Comparison of ENCODE assay signal across 20 mouse cellular contexts in genomic region chr5:118452052-118452451, GRCm38 (mm10).
DNase-seq lines count a peak whose midpoint lies in the region; ATAC-seq and TF ChIP-seq lines count a peak whose summit lies in the region.
"Had no signal": no experiment of that assay in that cellular context is flagged by ENCODE, and none has a peak within 500 bp of the region (broad histone marks: within the 10 kb centered on the region; RNA-seq: fewer than 3 reads in every experiment).

No protein-coding gene starts in this region.

- H3K9ac ChIP-seq in limb, embryonic 15.5 days: no peak overlapping the region
- no peak overlapping the region for H3K9ac ChIP-seq in stomach, embryonic 15.5 days
- H3K9ac ChIP-seq in stomach, postnatal 0 days (ENCODE audit: low read length): no peak overlapping the region
- no peak overlapping the region for H3K9ac ChIP-seq in stomach, embryonic 16.5 days (ENCODE audit: low read length)
- H3K9ac ChIP-seq: embryonic facial prominence, embryonic 12.5 days; forebrain, embryonic 15.5 days; hindbrain, embryonic 12.5 days had no signal

- no peak for TF ChIP-seq EP300 in stomach, postnatal 0 days (optimal IDR thresholded peaks at IDR 0.05)

- TF ChIP-seq CTCF in stomach, postnatal 0 days (IDR thresholded peaks at IDR 0.05; ENCODE audit: low read depth): no peak

- 0 out of 2 replicates have a peak overlapping the region, but pooled peaks have one; percentile 9 for H3K27ac ChIP-seq in limb, embryonic 15.5 days
- H3K27ac ChIP-seq in limb, embryonic 10.5 days: no peak overlapping the region
- no peak overlapping the region for H3K27ac ChIP-seq in stomach, embryonic 15.5 days
- H3K27ac ChIP-seq in stomach, postnatal 0 days (replicated peaks): no peak overlapping the region
- peak overlapping the region; percentile 6; the same call in 1 of the 2 replicates for H3K27ac ChIP-seq in stomach, embryonic 16.5 days (ENCODE audit: low read length)
- H3K27ac ChIP-seq: embryonic facial prominence, embryonic 12.5 days; forebrain, embryonic 15.5 days; heart, embryonic 10.5 days; hindbrain, embryonic 12.5 days had no signal

- no peak for DNase-seq in limb, embryonic 10.5 days (ENCODE audit: low spot score)
- no peak for DNase-seq in stomach, postnatal 0 days (ENCODE audit: low spot score)
- no peak for DNase-seq in layer of hippocampus, postnatal 14 days (ENCODE audit: low spot score in 2 of 2)
- DNase-seq in frontal cortex, postnatal 25 days (ENCODE audit: low spot score in 2 of 2): no peak
- DNase-seq: adrenal gland, postnatal 10 days; cerebellum, adult 11-12 months; cerebellum, adult 9-10 months; cerebellum, postnatal 25 days; gastrocnemius, postnatal 10 days; heart, adult 18-20 months; heart, postnatal 10 days; heart, postnatal 4 days had no signal

- H3K27me3 ChIP-seq in limb, embryonic 15.5 days: no peaks in the 10 kb centered on the region
- no peaks in the 10 kb centered on the region for H3K27me3 ChIP-seq in limb, embryonic 10.5 days (ENCODE audit: low read depth, poor library complexity, severe bottlenecking)
- H3K27me3 ChIP-seq in stomach, embryonic 15.5 days (replicated peaks): no peaks in the 10 kb centered on the region
- no peaks in the 10 kb centered on the region for H3K27me3 ChIP-seq in stomach, postnatal 0 days (ENCODE audit: control insufficient read depth, insufficient read depth, low read length)
- H3K27me3 ChIP-seq in stomach, embryonic 16.5 days (ENCODE audit: control insufficient read depth, insufficient read depth, low read length): no peaks in the 10 kb centered on the region
- H3K27me3 ChIP-seq: embryonic facial prominence, embryonic 12.5 days; forebrain, embryonic 15.5 days; hindbrain, embryonic 12.5 days had no signal

- no peaks in the 10 kb centered on the region for H3K36me3 ChIP-seq in limb, embryonic 15.5 days
- H3K36me3 ChIP-seq in limb, embryonic 10.5 days: no peaks in the 10 kb centered on the region
- H3K36me3 ChIP-seq in stomach, embryonic 15.5 days: no peaks in the 10 kb centered on the region
- no peaks in the 10 kb centered on the region for H3K36me3 ChIP-seq in stomach, postnatal 0 days (ENCODE audit: control insufficient read depth, insufficient read depth, low read length)
- no peaks in the 10 kb centered on the region for H3K36me3 ChIP-seq in stomach, embryonic 16.5 days (ENCODE audit: control insufficient read depth, insufficient read depth, low read length)
- H3K36me3 ChIP-seq: embryonic facial prominence, embryonic 12.5 days; forebrain, embryonic 15.5 days; heart, embryonic 10.5 days; hindbrain, embryonic 12.5 days had no signal

- no peak overlapping the region for H3K4me2 ChIP-seq in limb, embryonic 15.5 days
- H3K4me2 ChIP-seq in stomach, embryonic 15.5 days: no peak overlapping the region
- no peak overlapping the region for H3K4me2 ChIP-seq in stomach, postnatal 0 days (replicated peaks; ENCODE audit: low read depth)
- H3K4me2 ChIP-seq in stomach, embryonic 16.5 days (ENCODE audit: low read depth, low read length): no peak overlapping the region
- H3K4me2 ChIP-seq: embryonic facial prominence, embryonic 12.5 days; forebrain, embryonic 15.5 days; hindbrain, embryonic 12.5 days had no signal

- peaks cover 9% of the 10 kb centered on the region for H3K4me1 ChIP-seq in limb, embryonic 15.5 days
- H3K4me1 ChIP-seq in limb, embryonic 10.5 days: peaks cover 17% of the 10 kb centered on the region
- H3K4me1 ChIP-seq in stomach, embryonic 15.5 days: no peaks in the 10 kb centered on the region
- H3K4me1 ChIP-seq in stomach, postnatal 0 days (replicated peaks; ENCODE audit: control insufficient read depth, insufficient read depth): no peaks in the 10 kb centered on the region
- H3K4me1 ChIP-seq in stomach, embryonic 16.5 days (ENCODE audit: control insufficient read depth, insufficient read depth, low read length): 0 out of 2 replicates have a peak, but pooled peaks cover 6% of the 10 kb centered on the region
- H3K4me1 ChIP-seq: forebrain, embryonic 15.5 days; hindbrain, embryonic 12.5 days had no signal

- no peaks in the 10 kb centered on the region for H3K9me3 ChIP-seq in limb, embryonic 15.5 days
- no peaks in the 10 kb centered on the region for H3K9me3 ChIP-seq in limb, embryonic 10.5 days (replicated peaks)
- H3K9me3 ChIP-seq in stomach, embryonic 15.5 days: no peaks in the 10 kb centered on the region
- no peaks in the 10 kb centered on the region for H3K9me3 ChIP-seq in stomach, postnatal 0 days (ENCODE audit: control insufficient read depth, low read length)
- H3K9me3 ChIP-seq in stomach, embryonic 16.5 days (replicated peaks; ENCODE audit: control insufficient read depth, low read length): no peaks in the 10 kb centered on the region
- H3K9me3 ChIP-seq: embryonic facial prominence, embryonic 12.5 days; forebrain, embryonic 15.5 days; heart, embryonic 10.5 days; hindbrain, embryonic 12.5 days had no signal

- H3K4me3 ChIP-seq in limb, embryonic 15.5 days: no peak overlapping the region
- no peak overlapping the region for H3K4me3 ChIP-seq in limb, embryonic 10.5 days
- H3K4me3 ChIP-seq in stomach, embryonic 15.5 days (replicated peaks): no peak overlapping the region
- no peak overlapping the region for H3K4me3 ChIP-seq in stomach, postnatal 0 days (ENCODE audit: low read depth, low read length)
- no peak overlapping the region for H3K4me3 ChIP-seq in stomach, embryonic 16.5 days (replicated peaks; ENCODE audit: low read length)
- H3K4me3 ChIP-seq: embryonic facial prominence, embryonic 12.5 days; forebrain, embryonic 15.5 days; heart, embryonic 10.5 days; hindbrain, embryonic 12.5 days had no signal

- 54% methylated on average over 2 of the region's 2 CpGs for WGBS in limb, embryonic 15.5 days
- WGBS in limb, embryonic 10.5 days: 67% methylated on average over 2 of the region's 2 CpGs
- WGBS in stomach, embryonic 15.5 days: 66% methylated on average over 2 of the region's 2 CpGs
- WGBS in stomach, postnatal 0 days: 60% methylated on average over 2 of the region's 2 CpGs
- 56% methylated on average over 2 of the region's 2 CpGs for WGBS in stomach, embryonic 16.5 days

- no peak for ATAC-seq in limb, embryonic 15.5 days (ENCODE audit: insufficient number of reproducible peaks, low FRiP score, low TSS enrichment, low read depth)
- 0 out of 2 replicates have a peak, but pooled peaks have one; percentile 40 for ATAC-seq in stomach, embryonic 15.5 days (ENCODE audit: insufficient read depth, low FRiP score, low read depth)
- no peak for ATAC-seq in stomach, postnatal 0 days (ENCODE audit: low FRiP score, low TSS enrichment)
- ATAC-seq in erythroid progenitor cell, adult 5-6 weeks (replicated peaks; ENCODE audit: low FRiP score, poor library complexity, severe bottlenecking): peak; percentile 48; the same call in 1 of the 2 replicates
- ATAC-seq in stomach, embryonic 16.5 days (ENCODE audit: insufficient read depth, low FRiP score): no peak
- ATAC-seq: forebrain, embryonic 15.5 days had no signal

Comparison
In these comparisons a context has a peak if more than half of its experiments do, and no peak if none do; other contexts are left out.
1. ATAC-seq: peak in stomach, embryonic 15.5 days (single experiment) and erythroid progenitor cell, adult 5-6 weeks (single experiment); none in limb, embryonic 15.5 days (single experiment), stomach, postnatal 0 days (single experiment) and stomach, embryonic 16.5 days (single experiment).
2. H3K27ac ChIP-seq: peak in limb, embryonic 15.5 days (single experiment) and stomach, embryonic 16.5 days (single experiment); none in limb, embryonic 10.5 days (single experiment), stomach, embryonic 15.5 days (single experiment) and stomach, postnatal 0 days (single experiment).